Mouse (Mus musculus) MEL (cell line): ENCODE results near the gene Mill2. TPM values are rescaled to one million over a fixed set of nuclear protein-coding genes. Genes with fewer than 3 reads are reported as not detected.
A peak's percentile ranks its signal among the peaks of the same experiment; 100 is the strongest.

ENCODE experiments used
- DNase-seq: peaks from one replicate; pipeline ENCODE4 v3.0.0; 2011; ENCODE audit warnings: low read depth, low spot score
- H3K27ac ChIP-seq: 2 replicates; pipeline ENCODE4 v1.5.1; 2012; ENCODE audit warnings: low read depth, mild to moderate bottlenecking, control low read depth, low read length, moderate library complexity; ENCODE audit not compliant: control insufficient read depth
- H3K27me3 ChIP-seq, 2 experiments: fragments of 150-350 bp in 1 of 2; sonication (generic) in 1 of 2; 2 replicates each; pipeline ENCODE4 v1.6.1; 2012; ENCODE audit warnings: low read length in 2 of 2, mild to moderate bottlenecking in 2 of 2, improper control_type of control experiment in 1 of 2, moderate library complexity in 1 of 2; ENCODE audit not compliant: insufficient read depth in 2 of 2, control insufficient read depth in 1 of 2
- H3K36me3 ChIP-seq, 2 experiments: 2 replicates each; pipeline ENCODE4 v1.6.1; 2012 to 2014; ENCODE audit warnings: low read length in 2 of 2, improper control_type of control experiment in 1 of 2, inconsistent platforms in 1 of 2, mild to moderate bottlenecking in 1 of 2; ENCODE audit not compliant: insufficient read depth in 2 of 2, control insufficient read depth in 1 of 2
- H3K4me1 ChIP-seq, 2 experiments: fragments of 150-350 bp in 1 of 2; sonication (generic) in 1 of 2; 2 replicates each; pipeline ENCODE4 v1.6.1; 2012; ENCODE audit warnings: low read length in 2 of 2, improper control_type of control experiment in 1 of 2, mild to moderate bottlenecking in 1 of 2; ENCODE audit not compliant: insufficient read depth in 2 of 2, control insufficient read depth in 1 of 2
- H3K4me3 ChIP-seq, 2 experiments: fragments of 150-350 bp in 1 of 2; sonication (generic) in 1 of 2; 2 replicates each; pipeline ENCODE4 v1.5.1; 2012; ENCODE audit warnings: low read depth in 2 of 2, low read length in 2 of 2, mild to moderate bottlenecking in 2 of 2, moderate library complexity in 2 of 2, control low read depth in 1 of 2, improper control_type of control experiment in 1 of 2; ENCODE audit not compliant: control insufficient read depth in 1 of 2, insufficient read depth in 1 of 2
- H3K79me2 ChIP-seq: 2 replicates; pipeline ENCODE4 v1.6.1; 2012; ENCODE audit warnings: mild to moderate bottlenecking, low read length, moderate library complexity; ENCODE audit not compliant: control insufficient read depth, poor library complexity, insufficient read depth
- H3K9ac ChIP-seq: 2 replicates; pipeline ENCODE4 v1.6.1; 2012; ENCODE audit warnings: low read depth, mild to moderate bottlenecking, control low read depth, low read length, moderate library complexity; ENCODE audit not compliant: control insufficient read depth, poor library complexity, severe bottlenecking
- H3K9me3 ChIP-seq: fragments of 150-350 bp; sonication (generic); replicated peaks from 2 replicates; pipeline ENCODE4 v1.6.1; 2012; ENCODE audit warnings: mild to moderate bottlenecking, low read length, improper control_type of control experiment, moderate library complexity; ENCODE audit not compliant: insufficient read depth
- BHLHE40 ChIP-seq: IDR thresholded peaks from 2 replicates; pipeline ENCODE4 v1.6.1; 2012; ENCODE audit warnings: low read depth, mild to moderate bottlenecking, inconsistent platforms, low read length, improper control_type of control experiment, borderline replicate concordance
- CHD1 ChIP-seq: IDR thresholded peaks from 2 replicates; pipeline ENCODE4 v1.6.1; 2012; ENCODE audit warnings: low read depth, mild to moderate bottlenecking, inconsistent platforms, low read length, improper control_type of control experiment
- CTCF ChIP-seq, 3 experiments: IDR thresholded peaks in 2 of 3; conservative IDR thresholded peaks in 1 of 3; 2 replicates each; pipeline ENCODE4 v1.5.1; 2011 to 2012; ENCODE audit warnings: low read length in 3 of 3, low read depth in 2 of 3, mild to moderate bottlenecking in 2 of 3, improper control_type of control experiment in 1 of 3, inconsistent platforms in 1 of 3, mixed read lengths in 1 of 3, moderate library complexity in 1 of 3; ENCODE audit not compliant: control insufficient read depth in 1 of 3, insufficient read depth in 1 of 3, poor library complexity in 1 of 3, severe bottlenecking in 1 of 3
- E2F4 ChIP-seq: IDR thresholded peaks from 2 replicates; pipeline ENCODE4 v1.6.1; 2011; ENCODE audit warnings: low read depth, low read length, improper control_type of control experiment, borderline replicate concordance
- EP300 ChIP-seq, 2 experiments: IDR thresholded peaks; 2 replicates each; pipeline ENCODE4 v1.6.1; 2011; ENCODE audit warnings: improper control_type of control experiment in 2 of 2, low read length in 2 of 2, low read depth in 1 of 2, mild to moderate bottlenecking in 1 of 2
- ETS1 ChIP-seq: IDR thresholded peaks from 2 replicates; pipeline ENCODE4 v1.6.1; 2012; ENCODE audit warnings: low read depth, mild to moderate bottlenecking, inconsistent platforms, low read length, improper control_type of control experiment, moderate library complexity
- GABPA ChIP-seq: IDR thresholded peaks from 2 replicates; pipeline ENCODE4 v1.6.1; 2012; ENCODE audit warnings: low read depth, mild to moderate bottlenecking, inconsistent platforms, low read length, improper control_type of control experiment, moderate library complexity
- GATA1 ChIP-seq: IDR thresholded peaks from 2 replicates; pipeline ENCODE4 v1.6.1; 2011; ENCODE audit warnings: low read depth, low read length, improper control_type of control experiment
- HCFC1 ChIP-seq: IDR thresholded peaks from 2 replicates; pipeline ENCODE4 v1.6.1; 2012; ENCODE audit warnings: low read depth, mild to moderate bottlenecking, inconsistent platforms, low read length, improper control_type of control experiment, moderate library complexity
- MAX ChIP-seq: IDR thresholded peaks from 2 replicates; pipeline ENCODE4 v1.6.1; 2011; ENCODE audit warnings: low read length, improper control_type of control experiment
- MAZ ChIP-seq: IDR thresholded peaks from 2 replicates; pipeline ENCODE4 v1.6.1; 2012; ENCODE audit warnings: low read depth, mild to moderate bottlenecking, inconsistent platforms, low read length, improper control_type of control experiment
- MEF2A ChIP-seq: IDR thresholded peaks from 2 replicates; pipeline ENCODE4 v1.6.1; 2014; ENCODE audit warnings: low read depth, mild to moderate bottlenecking, inconsistent platforms, low read length, improper control_type of control experiment; ENCODE audit not compliant: poor library complexity, insufficient replicate concordance, severe bottlenecking; ENCODE audit errors: extremely low read depth
- MXI1 ChIP-seq: IDR thresholded peaks from 2 replicates; pipeline ENCODE4 v1.6.1; 2011; ENCODE audit warnings: mild to moderate bottlenecking, low read depth, low read length, improper control_type of control experiment
- MYB ChIP-seq: IDR thresholded peaks from 2 replicates; pipeline ENCODE4 v1.6.1; 2011; ENCODE audit warnings: mild to moderate bottlenecking, low read depth, low read length, improper control_type of control experiment
- MYC ChIP-seq: IDR thresholded peaks from 2 replicates; pipeline ENCODE4 v1.6.1; 2011; ENCODE audit warnings: low read depth, mild to moderate bottlenecking, low read length, improper control_type of control experiment, moderate library complexity
- NRF1 ChIP-seq: IDR thresholded peaks from 2 replicates; pipeline ENCODE4 v1.6.1; 2014; ENCODE audit warnings: low read depth, mild to moderate bottlenecking, inconsistent platforms, low read length, improper control_type of control experiment, moderate library complexity; ENCODE audit not compliant: poor library complexity, insufficient read depth, severe bottlenecking
- POLR2A ChIP-seq, 2 experiments: IDR thresholded peaks; 2 replicates each; pipeline ENCODE4 v1.6.1; 2011 to 2012; ENCODE audit warnings: low read length in 2 of 2, mild to moderate bottlenecking in 2 of 2, control low read depth in 1 of 2, improper control_type of control experiment in 1 of 2, low read depth in 1 of 2, moderate library complexity in 1 of 2; ENCODE audit not compliant: control insufficient read depth in 1 of 2, insufficient read depth in 1 of 2, poor library complexity in 1 of 2
- POLR2AphosphoS2 ChIP-seq: IDR thresholded peaks from 2 replicates; pipeline ENCODE4 v1.6.1; 2011; ENCODE audit warnings: low read length, improper control_type of control experiment
- SIN3A ChIP-seq: IDR thresholded peaks from 2 replicates; pipeline ENCODE4 v1.6.1; 2012; ENCODE audit warnings: low read length, improper control_type of control experiment, inconsistent platforms
- SMC3 ChIP-seq: IDR thresholded peaks from 2 replicates; pipeline ENCODE4 v1.6.1; 2011; ENCODE audit warnings: low read depth, low read length, improper control_type of control experiment
- TAL1 ChIP-seq: IDR thresholded peaks from 2 replicates; pipeline ENCODE4 v1.6.1; 2012; ENCODE audit warnings: mild to moderate bottlenecking, inconsistent platforms, low read length, moderate library complexity, mixed read lengths
- USF1 ChIP-seq: IDR thresholded peaks from 2 replicates; pipeline ENCODE4 v1.6.1; 2014; ENCODE audit warnings: low read depth, mild to moderate bottlenecking, inconsistent platforms, low read length, improper control_type of control experiment, moderate library complexity
- USF2 ChIP-seq, 2 experiments: IDR thresholded peaks; 2 replicates each; pipeline ENCODE4 v1.6.1; 2011 to 2012; ENCODE audit warnings: improper control_type of control experiment in 2 of 2, low read length in 2 of 2, borderline replicate concordance in 1 of 2, inconsistent platforms in 1 of 2, low read depth in 1 of 2, mild to moderate bottlenecking in 1 of 2; ENCODE audit not compliant: insufficient read depth in 1 of 2
- ZKSCAN1 ChIP-seq: IDR thresholded peaks from 2 replicates; pipeline ENCODE4 v1.6.1; 2012; ENCODE audit warnings: low read depth, mild to moderate bottlenecking, inconsistent platforms, low read length, improper control_type of control experiment, moderate library complexity
- ZMIZ1 ChIP-seq: IDR thresholded peaks from 2 replicates; pipeline ENCODE4 v1.6.1; 2012; ENCODE audit warnings: low read depth, mild to moderate bottlenecking, inconsistent platforms, low read length, improper control_type of control experiment, moderate library complexity
- ZNF384 ChIP-seq: IDR thresholded peaks from 2 replicates; pipeline ENCODE4 v1.6.1; 2012; ENCODE audit warnings: low read depth, mild to moderate bottlenecking, inconsistent platforms, low read length, improper control_type of control experiment
- polyA plus RNA-seq, 2 experiments: library from polyadenylated mRNA; stranded (reverse) in 1 of 2; unstranded in 1 of 2; fragments of >175 nt in 1 of 2; fragments of >200 nt in 1 of 2; gene quantifications; 2 replicates each; pipeline versions ENCODE4 v1.2.1 to v1.2.4; 2012; ENCODE audit warnings: low replicate concordance in 2 of 2, low read depth in 1 of 2; ENCODE audit not compliant: insufficient read length in 2 of 2, insufficient read depth in 1 of 2, missing spikeins in 1 of 2
- total RNA-seq: library from RNA; depleted of rRNA; stranded (reverse); fragments of 300-350 nt; gene quantifications from 2 replicates; pipeline ENCODE4 v1.2.3, GENCODE M21; 2012

The Mill2 gene
- total and polyA plus RNA-seq, 3 experiments: 0.08 to 0.13 TPM; not detected in 1

DNA sequence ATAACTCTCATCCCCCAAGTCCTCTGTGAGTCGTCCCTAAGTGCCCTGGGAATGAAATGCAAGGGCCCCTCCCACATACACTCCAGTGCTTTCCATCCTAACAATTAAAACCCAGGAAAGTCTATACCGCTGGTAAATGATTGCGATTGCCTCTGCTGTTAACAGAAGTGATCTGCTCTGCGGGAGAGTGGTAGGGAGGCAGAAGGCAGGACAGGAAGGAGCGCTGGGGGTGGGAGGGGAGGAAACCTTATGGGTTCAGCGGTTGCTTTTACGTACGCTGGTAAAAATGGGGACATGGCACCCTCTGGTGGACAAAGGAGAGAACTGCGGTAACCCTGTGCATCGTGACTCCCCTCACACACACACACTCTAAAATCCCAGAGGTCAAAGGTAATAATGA lies 33.5 kb downstream of the Mill2 start (continued):
- no peak for TF ChIP-seq POLR2A (IDR thresholded peaks at IDR 0.05; ENCODE audit: control insufficient read depth in 1 of 2, insufficient read depth in 1 of 2, low read depth in 1 of 2, low read length in 2 of 2, poor library complexity in 1 of 2)

DNA sequence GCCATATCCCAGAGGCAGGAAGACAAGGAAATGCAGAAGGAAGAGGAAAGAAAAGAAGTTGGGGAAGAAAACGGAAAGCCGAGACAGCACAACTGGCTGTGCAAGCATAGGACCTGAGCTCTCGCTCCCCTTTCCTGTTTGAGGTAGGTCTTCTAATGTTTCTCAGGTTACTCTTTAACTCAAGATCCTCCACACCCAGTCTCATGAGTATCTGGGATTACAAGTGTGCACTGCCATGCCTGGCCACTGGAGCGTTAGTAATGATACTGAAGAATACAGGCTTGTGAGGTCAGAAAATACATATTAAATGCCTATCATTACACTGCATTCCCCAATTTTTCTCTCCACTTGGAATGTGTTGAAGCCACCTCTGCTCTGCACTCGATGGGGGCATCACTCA lies 35.6 kb downstream of the Mill2 start:
- Histone ChIP-seq H3K79me2 (no peaks in the 10 kb centered on the region), H3K4me3 (no peak overlapping the region), H3K4me1 (no peaks in the 10 kb centered on the region)

DNA sequence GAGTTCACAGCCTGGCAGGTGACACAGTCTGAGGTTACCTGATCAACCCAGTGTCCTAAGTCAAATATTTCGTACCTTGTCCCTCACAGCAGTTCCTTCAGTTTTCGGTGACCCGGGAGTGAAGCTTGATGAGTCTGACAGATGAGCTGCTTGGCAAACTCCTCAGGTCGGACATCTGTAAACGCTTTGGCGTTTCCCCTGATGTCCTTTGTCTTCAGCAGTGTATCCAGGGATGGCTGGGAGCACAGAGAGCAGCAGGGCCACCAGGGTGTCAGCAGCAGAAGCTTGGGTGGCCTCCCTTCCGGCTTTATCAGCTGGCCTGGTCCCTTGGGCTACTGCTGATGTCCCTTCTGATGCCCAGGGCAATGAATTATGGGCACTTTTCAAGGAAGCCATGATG lies 38.9 kb downstream of the Mill2 start:
- Histone ChIP-seq H3K79me2 (no peaks in the 10 kb centered on the region), H3K27me3 (no peaks in the 10 kb centered on the region), H3K4me1 (no peaks in the 10 kb centered on the region), H3K36me3 (no peaks in the 10 kb centered on the region), H3K9me3 (no peaks in the 10 kb centered on the region), H3K27ac (no peak overlapping the region), H3K4me3 (no peak overlapping the region), H3K9ac (no peak overlapping the region)
- DNase-seq: no peak
- TF ChIP-seq NRF1 (no peak), MAZ (no peak), USF1 (no peak), GABPA (no peak), USF2 (IDR thresholded peaks at IDR 0.05; ENCODE audit: borderline replicate concordance in 1 of 2, insufficient read depth in 1 of 2, low read depth in 1 of 2, low read length in 2 of 2) (no peak), EP300 (IDR thresholded peaks at IDR 0.05; ENCODE audit: low read depth in 1 of 2, low read length in 2 of 2) (no peak), CHD1 (no peak), SIN3A (no peak), MYC (no peak), HCFC1 (no peak), ZNF384 (no peak), GATA1 (no peak), CTCF (IDR thresholded peaks at IDR 0.05 in 2 of 3, conservative IDR thresholded peaks at IDR 0.05 in 1 of 3; ENCODE audit: control insufficient read depth in 1 of 3, insufficient read depth in 1 of 3, low read depth in 2 of 3, low read length in 3 of 3, poor library complexity in 1 of 3, severe bottlenecking in 1 of 3) (no peak), ETS1 (no peak), ZMIZ1 (no peak), MXI1 (no peak), POLR2AphosphoS2 (no peak), MEF2A (no peak), TAL1 (no peak)

More for the DNA sequence above, 35.6 kb downstream of the Mill2 start:
- no peak overlapping the region for H3K9ac ChIP-seq
- H3K27ac ChIP-seq: no peak overlapping the region
- no peak for TF ChIP-seq MAX
- no peak for TF ChIP-seq E2F4
- no peak for TF ChIP-seq SMC3
- no peak for TF ChIP-seq ZKSCAN1
- no peak for TF ChIP-seq MXI1
- TF ChIP-seq ZNF384: peak; percentile 57; the same call in 1 of the 2 replicates
- TF ChIP-seq BHLHE40: no peak
- no peak for TF ChIP-seq MYB
- H3K36me3 ChIP-seq: no peaks in the 10 kb centered on the region
- H3K27me3 ChIP-seq: no peaks in the 10 kb centered on the region
- no peak for DNase-seq
- H3K9me3 ChIP-seq: no peaks in the 10 kb centered on the region
